Mouse (Mus musculus): ENCODE measurements around the gene Hist1h4h.
"Not testable (repeated sequence)": the region's sequence is repeated elsewhere in the genome, so short reads cannot be mapped to it uniquely, and the experiment has no call there.

The Hist1h4h gene

GRCm38 (mm10) chr13:23555839-23556416 lies 25.1 kb downstream of the Hist1h4h start:
- peak; percentile 64 for DNase-seq

- DNase-seq: no peak
Observed at GRCm38 (mm10) chr13:23556906-23557305, 26.1 kb downstream of the Hist1h4h start.

- not testable (repeated sequence) for DNase-seq
Observed at GRCm38 (mm10) chr13:23560699-23561098, 29.8 kb downstream of the Hist1h4h start.

GRCm38 (mm10) chr13:23561531-23561882 lies 30.7 kb downstream of the Hist1h4h start:
- not testable (repeated sequence) for DNase-seq

GRCm38 (mm10) chr13:23561883-23562659 lies 31.2 kb downstream of the Hist1h4h start, which contains the start of gene Hist1h3e:
TSS of gene Hist1h3e (minus strand) at chr13:23562369.
- peak; percentile 93 for DNase-seq

GRCm38 (mm10) chr13:23562699-23563462 lies 32.0 kb downstream of the Hist1h4h start:
- no peak for DNase-seq

- DNase-seq: no peak
Observed at GRCm38 (mm10) chr13:23564482-23564881, 33.6 kb downstream of the Hist1h4h start.

- not testable (repeated sequence) for DNase-seq
Observed at GRCm38 (mm10) chr13:23570261-23571021, 39.6 kb downstream of the Hist1h4h start.

GRCm38 (mm10) chr13:23571022-23571503 lies 40.2 kb downstream of the Hist1h4h start, which contains the start of the genes Hist1h2ae and Hist1h2bg:
TSS of gene Hist1h2ae (minus strand) at chr13:23571220.
TSS of gene Hist1h2bg (plus strand) at chr13:23571396.
- DNase-seq: peak; percentile 50

- not testable (repeated sequence) for DNase-seq
Observed at GRCm38 (mm10) chr13:23571504-23572217, 40.8 kb downstream of the Hist1h4h start.

- DNase-seq: no peak
Observed at GRCm38 (mm10) chr13:23572218-23573033, 41.6 kb downstream of the Hist1h4h start.

GRCm38 (mm10) chr13:23573034-23573897 lies 42.4 kb downstream of the Hist1h4h start:
- DNase-seq: not testable (repeated sequence)

- peak; percentile 88 for DNase-seq
Observed at GRCm38 (mm10) chr13:23573898-23574524, 43.2 kb downstream of the Hist1h4h start, which contains the start of the genes Hist1h2bf and Hist1h2ad. TSS of gene Hist1h2bf (minus strand) at chr13:23574196. TSS of gene Hist1h2ad (plus strand) at chr13:23574381.

- not testable (repeated sequence) for DNase-seq
Observed at GRCm38 (mm10) chr13:23574546-23575170, 43.8 kb downstream of the Hist1h4h start.

GRCm38 (mm10) chr13:23575271-23575851 lies 44.5 kb downstream of the Hist1h4h start, which contains the start of gene Hist1h3d:
TSS of gene Hist1h3d (plus strand) at chr13:23575763.
- DNase-seq: peak; percentile 36

GRCm38 (mm10) chr13:23575864-23576313 lies 45.0 kb downstream of the Hist1h4h start:
- not testable (repeated sequence) for DNase-seq

GRCm38 (mm10) chr13:23576351-23576881 lies 45.6 kb downstream of the Hist1h4h start:
- no peak for DNase-seq
